Mouse (Mus musculus): ENCODE results near the gene Gm48552. TPM values are rescaled to one million over a fixed set of nuclear protein-coding genes. Genes with fewer than 3 reads are reported as not detected.

The Gm48552 gene
- polyA plus RNA-seq, 1 experiment, result 3.6 TPM

- TF ChIP-seq CTCF (IDR thresholded peaks at IDR 0.05; ENCODE audit: insufficient read depth, low read length) (no peak), POLR2A (IDR thresholded peaks at IDR 0.05; ENCODE audit: borderline replicate concordance, extremely low read depth, low read depth, low read length) (no peak)
- whole genome bisulfite sequencing, result 2% methylated on average over 17 of the region's 17 CpGs
- DNase-seq, result peak; percentile 87
- H3K4me1 ChIP-seq (ENCODE audit: control insufficient read depth, insufficient read depth, low read length), result peaks cover 26% of the 10 kb centered on the region
- H3K4me3 ChIP-seq (replicated peaks; ENCODE audit: extremely low read depth, low read depth, low read length), result peak overlapping the region; percentile 36
Observed at GRCm38 (mm10) chr10:81432868-81433262, 44.1 kb downstream of the Gm48552 start.

GRCm38 (mm10) chr10:81433541-81434289, 44.9 kb downstream of the Gm48552 start:
- Histone ChIP-seq H3K4me1 (ENCODE audit: control insufficient read depth, insufficient read depth, low read length) (peaks cover 26% of the 10 kb centered on the region), H3K4me3 (replicated peaks; ENCODE audit: extremely low read depth, low read depth, low read length) (peak overlapping the region; percentile 40)
- 34% methylated on average over 26 of the region's 26 CpGs for WGBS
- TF ChIP-seq POLR2A (IDR thresholded peaks at IDR 0.05; ENCODE audit: borderline replicate concordance, extremely low read depth, low read depth, low read length) (peak; percentile 47; the same call in 1 of the 2 replicates), CTCF (IDR thresholded peaks at IDR 0.05; ENCODE audit: insufficient read depth, low read length) (no peak)
- peak; percentile 49 for DNase-seq

GRCm38 (mm10) chr10:81434361-81435263, 45.8 kb downstream of the Gm48552 start:
- H3K4me3 ChIP-seq (replicated peaks; ENCODE audit: extremely low read depth, low read depth, low read length), result no peak overlapping the region
- peaks cover 26% of the 10 kb centered on the region for H3K4me1 ChIP-seq (ENCODE audit: control insufficient read depth, insufficient read depth, low read length)
- WGBS, result 35% methylated on average over 15 of the region's 15 CpGs
- TF ChIP-seq POLR2A (IDR thresholded peaks at IDR 0.05; ENCODE audit: borderline replicate concordance, extremely low read depth, low read depth, low read length) (no peak), CTCF (IDR thresholded peaks at IDR 0.05; ENCODE audit: insufficient read depth, low read length) (no peak)
- DNase-seq, result peak; percentile 17

DNA sequence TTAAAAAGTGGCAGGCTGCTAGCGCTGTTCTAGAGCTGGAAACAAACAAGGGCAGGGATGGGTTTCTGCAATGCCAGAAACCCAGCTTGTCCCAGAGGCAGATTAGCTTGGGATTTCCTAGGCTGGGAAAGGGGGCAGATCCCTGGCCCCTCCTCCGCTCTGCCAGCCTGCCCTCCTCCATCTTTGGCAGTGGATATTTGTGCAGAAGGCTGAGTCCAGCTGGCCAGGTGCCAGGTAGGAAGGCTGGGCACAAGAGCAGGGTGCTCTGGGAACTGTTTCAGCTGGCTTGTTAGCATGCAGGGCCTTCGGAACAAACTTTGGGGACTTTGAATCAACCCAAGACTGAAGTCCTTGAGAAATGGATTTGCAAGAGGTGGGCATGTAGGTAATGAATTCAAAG, 46.6 kb downstream of the Gm48552 start:
- WGBS, result 19% methylated on average over 3 of the region's 3 CpGs
- H3K4me3 ChIP-seq (replicated peaks; ENCODE audit: extremely low read depth, low read depth, low read length), result no peak overlapping the region
- H3K4me1 ChIP-seq (ENCODE audit: control insufficient read depth, insufficient read depth, low read length), result peaks cover 26% of the 10 kb centered on the region
- peak; percentile 71 for DNase-seq
- TF ChIP-seq POLR2A (IDR thresholded peaks at IDR 0.05; ENCODE audit: borderline replicate concordance, extremely low read depth, low read depth, low read length), result no peak
- TF ChIP-seq CTCF (IDR thresholded peaks at IDR 0.05; ENCODE audit: insufficient read depth, low read length), result no peak

Other genes with a start within 250 kb of the Gm48552 start
- 33.0 and 40.0 TPM in 2 replicates for gene Pias4, start 221.1 kb upstream of the Gm48552 start, polyA plus RNA-seq (2012; rRNA removed)
- 1,377 and 1,420 TPM in 2 replicates for gene Eef2, start 212.4 kb upstream of the Gm48552 start, polyA plus RNA-seq (2012; rRNA removed)
- gene Dapk3, start 206.0 kb upstream of the Gm48552 start, polyA plus RNA-seq (2012; rRNA removed), result 70.4 and 73.5 TPM in 2 replicates
- not detected in 2 replicates for gene 4930442H23Rik, start 205.2 kb upstream of the Gm48552 start, polyA plus RNA-seq (2012; rRNA removed)
- 0.28 and 0.59 TPM in 2 replicates for gene Nmrk2, start 187.0 kb upstream of the Gm48552 start, polyA plus RNA-seq (2012; rRNA removed)
- gene Atcay, start 158.2 kb upstream of the Gm48552 start, polyA plus RNA-seq (2012; rRNA removed), result 0.08 and 0.20 TPM in 2 replicates
- 8.9 and 10.0 TPM in 2 replicates for gene Zfr2, start 155.8 kb upstream of the Gm48552 start, polyA plus RNA-seq (2012; rRNA removed)
- gene Matk, start 136.1 kb upstream of the Gm48552 start, polyA plus RNA-seq (2012; rRNA removed), result 2.7 and 3.3 TPM in 2 replicates
- gene Mrpl54, start 122.1 kb upstream of the Gm48552 start, polyA plus RNA-seq (2012; rRNA removed), result 60.1 and 87.9 TPM in 2 replicates
- 86.4 and 104 TPM in 2 replicates for gene Apba3, start 122.0 kb upstream of the Gm48552 start, polyA plus RNA-seq (2012; rRNA removed)
- 27.6 and 27.7 TPM in 2 replicates for gene Tjp3, start 97.4 kb upstream of the Gm48552 start, polyA plus RNA-seq (2012; rRNA removed)
- 103 and 104 TPM in 2 replicates for gene Pip5k1c, start 96.0 kb upstream of the Gm48552 start, polyA plus RNA-seq (2012; rRNA removed)
- 30.5 and 36.7 TPM in 2 replicates for gene Cactin, start 67.9 kb upstream of the Gm48552 start, polyA plus RNA-seq (2012; rRNA removed)
- gene Tbxa2r, start 60.3 kb upstream of the Gm48552 start, polyA plus RNA-seq (2012; rRNA removed), result 39.9 and 44.0 TPM in 2 replicates
- gene Gipc3, start 45.7 kb upstream of the Gm48552 start, polyA plus RNA-seq (2012; rRNA removed), result 10.3 and 11.2 TPM in 2 replicates
- 106 and 134 TPM in 2 replicates for gene Hmg20b, start 38.5 kb upstream of the Gm48552 start, polyA plus RNA-seq (2012; rRNA removed)
- 33.3 and 39.9 TPM in 2 replicates for gene Mfsd12, start 31.5 kb upstream of the Gm48552 start, polyA plus RNA-seq (2012; rRNA removed)
- gene 4930404N11Rik, start 23.2 kb upstream of the Gm48552 start, polyA plus RNA-seq (2012; rRNA removed), result 21.9 and 25.8 TPM in 2 replicates
- 59.3 and 61.8 TPM in 2 replicates for gene Fzr1, start 10.5 kb upstream of the Gm48552 start, polyA plus RNA-seq (2012; rRNA removed)
- 79.2 and 83.4 TPM in 2 replicates for gene Dohh, start 4.6 kb upstream of the Gm48552 start, polyA plus RNA-seq (2012; rRNA removed)
- gene Gm48551, start 4.5 kb upstream of the Gm48552 start, polyA plus RNA-seq (2012; rRNA removed), result 3.7 and 6.3 TPM in 2 replicates
- gene Smim24, start 4.0 kb downstream of the Gm48552 start, polyA plus RNA-seq (2012; rRNA removed), result 8.8 and 10.1 TPM in 2 replicates
- 89.6 and 103 TPM in 2 replicates for gene Nfic, start 66.6 kb downstream of the Gm48552 start, polyA plus RNA-seq (2012; rRNA removed)
- gene Celf5, start 93.7 kb downstream of the Gm48552 start, polyA plus RNA-seq (2012; rRNA removed), result 0.92 and 1.1 TPM in 2 replicates
- 197 and 203 TPM in 2 replicates for gene Ncln, start 107.4 kb downstream of the Gm48552 start, polyA plus RNA-seq (2012; rRNA removed)
- gene S1pr4, start 111.1 kb downstream of the Gm48552 start, polyA plus RNA-seq (2012; rRNA removed), result 40.3 and 47.5 TPM in 2 replicates
- gene Gna15, start 135.2 kb downstream of the Gm48552 start, polyA plus RNA-seq (2012; rRNA removed), result 8.5 and 9.5 TPM in 2 replicates
- 114 and 117 TPM in 2 replicates for gene Gna11, start 156.2 kb downstream of the Gm48552 start, polyA plus RNA-seq (2012; rRNA removed)
- 1,275 and 1,423 TPM in 2 replicates for gene Aes, start 170.5 kb downstream of the Gm48552 start, polyA plus RNA-seq (2012; rRNA removed)
- gene Tle2, start 185.6 kb downstream of the Gm48552 start, polyA plus RNA-seq (2012; rRNA removed), result 164 and 218 TPM in 2 replicates
- gene Tle6, start 212.1 kb downstream of the Gm48552 start, polyA plus RNA-seq (2012; rRNA removed), result 33.3 and 41.6 TPM in 2 replicates
- gene BC025920, start 217.3 kb downstream of the Gm48552 start, polyA plus RNA-seq (2012; rRNA removed), result 0.57 and 1.1 TPM in 2 replicates
- gene Sirt6, start 238.8 kb downstream of the Gm48552 start, polyA plus RNA-seq (2012; rRNA removed), result 33.7 and 36.2 TPM in 2 replicates
- 22.7 and 28.4 TPM in 2 replicates for gene Ankrd24, start 239.5 kb downstream of the Gm48552 start, polyA plus RNA-seq (2012; rRNA removed)

Data from lung, adult 2 months (tissue).